Mouse (Mus musculus): ENCODE results near the gene Ttc9c.

The Ttc9c gene

DNA sequence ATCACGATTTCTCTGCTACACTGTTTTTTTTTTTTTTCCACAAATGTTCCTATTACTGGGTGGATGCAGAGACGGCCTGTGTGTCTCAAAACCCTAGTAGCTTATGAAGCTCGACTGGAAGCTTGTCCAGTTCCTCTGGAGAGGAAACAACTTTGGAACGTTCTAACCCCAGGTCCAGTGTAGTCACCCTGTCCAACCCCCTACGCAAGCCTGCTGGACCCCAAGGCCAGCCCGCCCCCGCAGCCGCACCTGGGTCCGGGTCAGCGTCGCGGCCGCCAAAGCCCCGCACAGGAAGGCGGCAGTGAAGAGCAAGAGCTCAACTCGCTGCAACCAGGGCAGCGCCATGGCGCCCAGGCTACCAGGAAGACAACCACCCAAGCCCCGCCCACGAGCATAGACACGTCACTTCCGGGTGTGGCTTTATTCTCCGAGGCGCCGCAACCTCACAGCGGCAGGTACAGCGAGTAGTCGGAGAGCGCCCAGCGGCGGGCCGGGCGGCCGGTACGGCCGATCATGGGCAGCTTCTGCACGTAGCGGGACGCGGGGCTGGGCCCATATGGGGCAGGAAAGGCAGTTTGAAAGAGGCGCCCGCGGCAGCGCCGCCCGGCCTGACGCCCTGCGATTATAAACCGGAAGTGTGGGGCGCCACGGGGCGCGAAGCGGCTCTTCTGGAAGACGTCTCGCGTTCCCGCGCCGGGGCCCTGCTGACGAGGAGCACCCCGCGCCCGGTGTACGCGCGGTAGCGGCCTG, 44.9 kb downstream of the Ttc9c start, which contains the start of gene Tmem179b:
Gene Tmem179b (minus strand): TSS at position 382 of the 750 bp plus-strand sequence.
- DNase-seq (ENCODE audit: low spot score in 2 of 2): peak; percentile 95 to 97

DNA sequence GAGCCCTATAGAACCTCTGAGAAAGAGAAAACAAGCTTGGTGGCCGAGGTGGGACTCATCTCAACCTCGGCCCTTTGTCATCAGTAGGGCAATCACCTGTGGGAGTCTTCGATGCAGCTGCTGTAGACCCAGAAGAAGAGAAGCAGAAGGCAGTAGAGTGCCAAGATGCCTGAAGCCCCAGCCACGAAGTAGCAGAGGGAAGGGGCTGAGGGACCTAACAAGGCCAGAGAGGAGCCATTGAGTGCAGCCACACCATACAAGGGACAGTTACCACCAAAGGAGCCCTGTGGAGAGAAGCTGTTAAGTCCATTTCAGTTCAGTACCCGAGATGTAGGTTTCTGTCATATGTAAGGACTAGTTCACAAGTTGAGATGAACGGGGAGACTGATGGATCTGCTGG, 45.7 kb downstream of the Ttc9c start:
- DNase-seq (ENCODE audit: low spot score in 2 of 2): no peak

DNA sequence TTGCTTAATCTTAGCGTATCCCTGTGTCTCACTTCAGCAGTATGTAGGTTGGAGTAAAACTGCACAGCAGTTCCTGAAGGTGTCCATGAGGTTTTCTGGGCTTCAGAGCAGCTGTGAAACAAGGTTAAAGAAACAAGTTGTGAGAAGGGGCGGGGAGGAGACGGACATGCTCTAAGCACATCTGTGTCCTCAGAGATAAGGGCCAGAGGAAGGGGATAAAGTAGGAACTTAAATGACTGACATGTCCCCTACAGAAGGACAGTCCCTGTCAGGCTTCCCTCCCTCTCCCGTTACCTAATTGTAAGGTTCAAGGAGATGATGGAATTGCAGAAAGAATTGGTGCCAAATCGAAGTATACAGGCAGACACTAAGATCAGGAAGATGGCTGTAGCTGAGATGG, 46.1 kb downstream of the Ttc9c start:
- DNase-seq (ENCODE audit: low spot score in 2 of 2): no peak

DNA sequence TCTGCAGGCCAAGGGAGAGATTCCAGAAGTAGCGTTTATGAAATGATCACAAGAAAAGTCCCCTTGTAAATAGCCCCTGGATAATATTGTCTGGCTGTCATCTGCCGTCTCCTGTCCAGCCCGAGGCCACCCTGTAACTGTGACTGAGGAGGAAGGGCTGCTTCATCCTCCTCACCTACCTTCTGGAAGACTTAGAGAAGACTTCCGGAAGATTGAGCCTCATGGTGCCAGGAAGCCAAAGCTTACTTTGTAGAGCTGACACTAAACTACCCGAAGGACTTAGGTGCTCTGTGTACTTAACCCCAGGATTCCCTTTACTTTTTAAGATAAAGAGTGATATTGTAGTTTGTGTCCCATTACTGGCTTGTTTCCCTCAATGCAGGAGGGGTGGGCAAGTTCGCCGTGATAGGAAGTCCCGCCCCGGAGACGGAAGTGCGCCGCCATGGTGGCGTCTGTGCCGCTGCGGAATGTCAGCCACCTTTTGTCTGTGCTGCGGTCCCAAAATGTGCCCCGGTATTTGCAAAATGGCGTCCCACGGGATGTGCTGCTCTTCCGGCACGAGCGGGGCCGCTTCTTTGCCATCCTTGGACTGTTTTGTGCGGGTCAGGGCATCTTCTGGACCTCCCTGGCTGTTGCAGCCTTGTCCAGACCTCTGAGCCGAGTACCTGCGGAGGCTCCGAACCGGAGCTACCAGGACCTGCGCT, 48.4 kb downstream of the Ttc9c start, which contains the start of gene Tmem223:
Gene Tmem223 (plus strand): TSS at position 430 of the 704 bp plus-strand sequence.
- DNase-seq (ENCODE audit: low spot score in 2 of 2): peak; percentile 69 to 79

DNA sequence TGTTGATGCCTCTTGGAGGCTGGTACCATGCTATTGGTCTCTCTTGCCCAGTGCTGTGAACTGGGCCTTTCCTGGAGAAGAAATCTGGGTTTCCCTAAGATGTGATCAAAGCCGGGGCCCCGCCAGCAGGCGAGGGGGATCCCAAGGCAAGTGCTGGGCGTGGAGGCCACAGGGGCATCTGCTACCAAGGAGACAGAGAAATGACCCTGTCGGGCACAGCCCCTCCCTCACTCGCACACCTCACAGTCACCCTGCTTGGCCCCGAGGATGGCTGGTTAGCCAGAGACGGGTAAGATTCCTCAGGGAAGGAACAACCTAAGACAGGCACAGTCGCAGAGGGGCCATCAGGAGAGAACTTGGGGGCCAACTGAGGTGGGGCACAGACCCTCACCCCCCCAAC, 53.6 kb downstream of the Ttc9c start:
- no peak for DNase-seq (ENCODE audit: low spot score in 2 of 2)

DNA sequence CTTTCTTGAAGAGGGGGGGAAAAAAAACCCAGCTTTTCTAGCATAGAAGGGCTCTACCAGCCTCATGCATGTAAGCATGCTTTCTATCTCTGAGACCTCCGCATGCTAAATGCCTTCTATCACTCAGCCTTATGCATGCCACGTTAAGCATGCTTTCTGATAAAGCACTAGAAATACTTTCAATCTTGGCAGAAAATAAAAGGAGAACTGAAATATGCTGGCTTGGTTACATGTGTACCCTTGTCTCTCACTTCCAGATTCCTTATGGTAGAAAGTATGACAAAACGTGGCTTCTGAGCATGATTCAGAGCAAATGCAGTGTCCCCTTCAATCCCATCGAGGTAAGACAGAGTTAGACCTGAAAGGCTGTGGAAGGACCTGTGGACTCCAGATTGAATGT, 55.9 kb downstream of the Ttc9c start:
- DNase-seq (ENCODE audit: low spot score in 2 of 2): no peak

DNA sequence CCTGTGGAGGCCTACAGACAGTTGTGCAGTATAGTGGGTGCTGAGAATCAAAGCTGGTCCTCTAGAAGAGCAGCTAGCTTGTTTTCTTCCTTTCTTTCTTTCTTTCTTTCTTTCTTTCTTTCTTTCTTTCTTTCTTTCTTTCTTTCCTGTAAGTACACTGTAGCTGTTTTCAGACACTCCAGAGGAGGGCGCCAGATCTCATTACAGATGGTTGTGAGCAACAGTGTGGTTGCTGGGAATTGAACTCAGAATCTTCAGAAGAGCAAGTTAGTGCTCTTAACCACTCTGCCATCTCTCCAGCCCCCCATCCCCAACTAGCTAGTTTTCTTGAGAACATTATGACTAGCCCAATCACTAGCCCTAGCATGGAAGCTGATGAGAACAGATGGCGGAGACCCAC, 58.4 kb downstream of the Ttc9c start:
- no peak for DNase-seq (ENCODE audit: low spot score in 2 of 2)

All from urinary bladder, postnatal 36 days (tissue).